Mouse (Mus musculus): Measurements from ENCODE around the gene A530032D15Rik.
"Not testable (repeated sequence)": the region's sequence is repeated elsewhere in the genome, so short reads cannot be mapped to it uniquely, and the experiment has no call there.

The A530032D15Rik gene

DNA sequence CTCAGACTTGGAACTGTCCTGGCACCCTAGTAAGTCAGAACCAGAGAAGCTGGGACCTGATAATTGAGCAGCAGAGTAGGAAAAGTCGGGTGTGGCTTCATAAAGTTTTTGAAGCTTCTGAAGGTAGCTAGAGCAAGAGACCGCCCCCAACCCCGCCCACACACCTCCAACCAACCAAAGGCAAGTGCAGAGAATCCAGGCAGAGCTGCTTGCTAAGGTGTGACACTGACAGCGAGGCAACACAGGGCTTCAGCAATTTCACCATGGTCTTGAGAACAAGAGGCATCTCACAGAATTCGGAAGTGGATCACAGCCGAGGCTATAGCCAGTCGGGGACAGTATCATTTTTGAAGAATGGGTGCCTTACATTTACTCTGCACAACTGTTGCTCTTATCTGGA, at the start of gene A530032D15Rik:
TSS of gene A530032D15Rik (minus strand) at position 101 of the 400 bp plus-strand sequence.
- not testable (repeated sequence) for DNase-seq (ENCODE audit: low spot score in 2 of 2)

DNA sequence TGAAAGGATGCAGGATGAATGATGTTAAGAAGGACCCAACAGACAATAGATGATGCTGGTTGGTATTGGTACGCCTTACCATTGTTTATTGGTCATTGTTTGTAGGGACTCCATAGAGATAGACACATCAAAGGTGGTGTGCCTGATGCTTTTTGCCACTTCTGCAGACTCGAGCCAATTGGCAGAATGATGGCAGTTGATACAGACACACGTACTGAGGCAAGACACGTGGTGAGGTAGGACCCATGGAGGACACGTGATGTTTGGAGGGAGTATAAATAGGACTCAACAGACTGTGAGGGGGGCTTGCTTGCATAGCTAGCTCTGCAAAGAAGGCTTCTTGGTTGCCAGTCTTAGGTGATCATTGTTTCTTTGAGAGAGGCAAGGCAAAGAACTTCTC, 45.5 kb upstream of the A530032D15Rik start:
- DNase-seq (ENCODE audit: low spot score in 2 of 2), result not testable (repeated sequence)

DNA sequence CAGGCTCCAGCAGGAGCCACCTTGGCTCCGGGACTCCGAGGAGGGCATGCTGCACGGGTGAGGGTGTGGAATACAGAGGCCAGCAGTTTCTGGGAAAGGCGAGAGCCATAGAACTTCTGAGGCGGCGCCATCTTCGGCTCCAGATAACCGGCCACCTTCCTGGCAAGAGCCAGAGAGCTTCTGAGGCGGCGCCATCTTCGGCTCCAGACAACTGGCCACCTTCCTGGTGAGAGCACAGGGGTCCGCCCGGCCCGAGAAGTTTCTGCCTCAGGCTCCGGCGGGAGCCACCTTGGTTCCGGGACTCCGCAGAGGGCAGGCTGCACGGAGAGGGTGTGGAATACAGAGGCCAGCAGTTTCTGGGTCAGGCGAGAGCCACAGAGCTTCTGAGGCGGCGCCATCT, 24.0 kb upstream of the A530032D15Rik start:
- DNase-seq (ENCODE audit: low spot score in 2 of 2), result not testable (repeated sequence)

DNA sequence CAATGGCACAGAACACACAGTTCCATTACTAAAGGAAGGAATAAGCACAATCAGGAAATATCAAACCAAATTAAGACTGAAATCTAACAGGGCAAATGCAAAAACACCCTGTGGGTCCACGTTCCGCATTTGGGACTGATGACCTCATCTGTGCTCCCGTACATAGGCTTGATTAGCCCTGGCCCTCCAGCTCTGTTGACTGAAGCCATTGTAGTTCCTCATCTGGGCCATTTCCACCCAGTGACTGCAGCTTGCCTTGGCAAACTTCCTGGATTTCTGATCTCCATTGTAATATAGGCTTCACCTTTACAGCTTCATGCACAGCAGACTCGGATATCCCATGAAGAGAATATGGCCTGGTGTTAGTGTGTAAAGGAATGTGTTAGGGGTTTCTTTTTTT, 12.2 kb upstream of the A530032D15Rik start:
- DNase-seq (ENCODE audit: low spot score in 2 of 2), result not testable (repeated sequence)

DNA sequence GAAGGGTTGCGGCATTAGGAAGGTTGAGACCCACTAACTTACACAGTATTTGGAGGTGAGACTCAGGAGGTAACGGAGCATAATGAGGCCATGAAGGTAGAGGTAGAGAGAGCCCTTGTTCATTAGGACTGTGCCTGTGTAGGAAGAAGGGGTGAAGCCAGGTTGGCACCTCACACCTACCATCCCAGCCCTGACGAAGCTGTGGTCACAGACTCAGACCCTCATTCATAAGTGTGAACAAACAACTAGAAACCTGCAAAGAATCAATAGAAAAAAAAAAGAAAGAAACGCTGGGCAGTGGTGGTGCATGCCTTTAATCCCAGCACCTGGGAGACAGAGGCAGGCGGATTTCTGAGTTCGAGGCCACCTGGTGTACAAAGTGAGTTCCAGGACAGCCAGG, 8.7 kb upstream of the A530032D15Rik start:
- DNase-seq (ENCODE audit: low spot score in 2 of 2), result not testable (repeated sequence)

DNA sequence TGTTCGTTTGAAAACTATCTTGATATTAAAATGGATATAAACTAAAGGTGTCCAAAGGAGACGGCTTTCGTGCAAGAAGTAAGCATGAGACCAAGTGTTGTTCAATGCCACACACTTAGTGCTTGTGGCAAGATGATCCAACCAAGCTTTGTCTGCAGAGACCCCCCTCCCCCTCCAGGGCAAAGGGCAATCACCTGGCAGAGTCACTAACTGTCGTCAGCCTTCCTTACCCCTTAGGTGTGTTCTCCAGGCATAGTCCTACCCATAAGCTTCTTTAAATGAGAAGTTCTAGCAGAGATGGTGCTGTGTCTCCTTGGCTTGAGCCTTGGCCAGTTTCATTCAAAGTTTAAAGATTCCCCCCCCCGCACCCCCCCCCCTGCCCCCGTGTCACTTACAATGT, 7.9 kb upstream of the A530032D15Rik start:
- DNase-seq (ENCODE audit: low spot score in 2 of 2), result not testable (repeated sequence)

DNA sequence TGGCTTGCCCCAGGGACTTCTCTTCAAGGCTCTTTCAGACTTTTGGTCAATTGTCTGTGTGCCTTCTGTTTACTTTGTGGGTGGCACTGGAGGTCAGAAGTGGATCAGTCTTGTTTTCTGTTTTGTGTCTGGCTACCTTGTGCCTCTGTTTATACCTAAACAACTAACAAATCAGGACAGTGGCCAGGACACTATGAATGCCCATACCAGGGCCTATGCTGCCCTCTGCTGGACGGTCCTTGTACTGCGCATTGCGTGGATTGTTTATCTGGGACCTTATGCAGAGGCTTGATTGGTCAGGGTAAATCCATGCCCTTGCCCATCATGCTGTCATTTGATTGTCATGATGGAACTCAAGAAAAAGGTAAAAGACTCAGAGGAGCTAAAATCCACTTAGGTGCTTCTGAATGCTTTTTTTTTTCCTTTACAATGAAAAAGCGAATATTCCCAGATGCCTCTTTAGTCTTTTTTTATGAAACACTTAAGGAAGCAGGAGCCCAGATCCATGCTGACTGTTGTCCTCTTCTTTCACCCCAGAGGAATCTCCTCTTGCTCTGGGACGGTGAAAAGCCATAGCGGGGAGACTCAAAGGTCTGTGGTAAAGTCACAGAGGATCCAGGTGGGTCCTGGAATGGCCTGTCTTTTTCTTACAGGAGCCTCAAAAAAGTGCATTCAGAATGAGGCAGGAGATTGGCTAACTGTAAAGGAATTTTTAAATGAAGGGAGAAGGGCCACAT, 5.2 kb upstream of the A530032D15Rik start:
- peak in 1 of 2 experiments; percentile 36 for DNase-seq (ENCODE audit: low spot score in 2 of 2)

DNA sequence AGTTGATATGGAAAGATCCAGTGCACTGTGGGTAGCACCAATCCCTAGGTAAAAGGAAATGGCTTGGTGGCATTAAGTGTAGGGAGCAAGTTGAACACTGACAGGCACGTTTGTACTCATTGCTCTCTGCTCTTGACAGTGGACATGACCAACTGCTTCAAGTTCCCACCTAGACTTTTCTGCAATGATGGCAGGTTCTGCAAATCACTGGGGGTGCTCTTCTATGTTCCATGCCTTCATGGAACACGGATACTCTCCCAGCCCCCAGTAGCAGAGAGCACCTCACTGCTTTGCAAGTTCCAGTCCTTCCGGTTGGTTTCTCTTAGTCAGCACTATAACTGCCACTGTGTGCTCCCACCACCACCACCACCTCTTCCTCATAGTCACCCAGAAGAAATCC, 4.4 kb upstream of the A530032D15Rik start:
- not testable (repeated sequence) for DNase-seq (ENCODE audit: low spot score in 2 of 2)

DNA sequence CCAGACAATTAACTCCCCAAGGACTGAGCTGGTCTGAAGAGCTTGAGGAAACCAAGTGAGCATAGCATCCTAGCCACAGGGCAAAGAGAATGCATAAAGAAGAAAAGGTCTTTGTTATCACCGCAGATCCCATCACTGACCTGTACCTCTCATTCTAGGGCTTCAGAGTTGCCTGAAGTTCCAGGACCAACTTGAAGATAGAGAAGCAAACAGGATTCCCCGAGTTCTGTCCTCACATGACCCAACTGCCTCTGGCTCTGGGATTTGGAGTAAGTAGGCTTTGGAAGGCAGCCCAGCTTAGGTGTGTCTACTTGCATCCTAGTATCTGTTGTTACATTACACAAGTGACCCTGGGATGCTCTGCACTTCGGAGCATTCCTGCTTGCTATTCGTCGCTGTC, 3.2 kb upstream of the A530032D15Rik start:
- DNase-seq (ENCODE audit: low spot score in 2 of 2), result not testable (repeated sequence)

DNA sequence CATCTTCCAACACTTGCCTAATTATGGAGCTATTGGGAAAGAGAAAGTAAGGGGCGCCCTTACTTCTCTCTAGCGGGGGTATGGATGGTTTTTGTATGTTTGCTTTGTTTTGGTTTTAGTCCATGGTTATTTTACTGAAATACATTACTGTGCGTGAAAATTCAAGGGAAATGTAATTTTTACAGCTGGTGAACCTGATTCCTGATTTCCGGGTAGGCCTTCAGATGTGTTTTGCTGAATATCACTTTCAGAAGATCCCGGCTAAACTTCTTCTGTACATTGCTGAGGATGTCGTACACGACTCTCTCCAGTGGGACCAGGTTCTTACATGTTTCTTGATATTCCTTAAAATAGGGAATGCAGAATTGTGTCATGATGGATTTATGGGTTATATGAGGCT, 2.6 kb upstream of the A530032D15Rik start:
- not testable (repeated sequence) for DNase-seq (ENCODE audit: low spot score in 2 of 2)

DNA sequence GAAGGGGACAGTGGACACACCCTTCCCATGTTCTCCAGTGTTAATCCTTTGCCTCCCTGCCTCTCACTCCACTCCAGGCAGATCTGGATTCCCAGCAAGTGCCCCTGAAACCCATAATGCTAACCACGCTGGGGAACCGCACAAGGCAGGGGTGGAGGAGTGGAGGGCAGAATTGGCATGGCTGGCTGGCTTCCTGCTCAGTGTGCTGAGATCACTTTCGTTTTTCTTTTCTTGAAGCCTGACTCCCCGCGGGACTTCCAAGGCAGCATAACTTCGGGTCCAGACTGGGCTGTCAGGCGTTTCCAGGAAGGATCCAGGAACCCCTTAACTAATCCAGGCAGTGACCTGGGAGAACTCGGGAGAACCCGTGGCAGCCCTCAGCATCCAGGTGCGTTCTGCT, 1.9 kb upstream of the A530032D15Rik start:
- DNase-seq (ENCODE audit: low spot score in 2 of 2), result not testable (repeated sequence)

DNA sequence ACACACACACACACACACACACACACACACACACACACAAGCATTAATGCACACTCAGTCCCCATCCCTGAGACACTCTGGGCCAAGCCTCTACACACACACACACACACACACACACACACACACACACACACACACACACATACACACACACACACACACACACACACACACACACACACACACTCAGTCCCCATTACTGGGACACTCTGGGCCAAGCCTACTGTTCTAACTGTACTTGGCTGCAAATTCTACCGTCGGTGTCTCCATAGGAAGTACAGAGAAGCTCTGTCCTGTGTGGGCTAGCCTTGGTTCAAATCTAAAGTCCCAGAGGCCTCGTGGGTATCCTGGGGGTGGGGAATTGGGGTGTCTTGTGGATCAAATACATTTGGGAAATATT, 1.2 kb upstream of the A530032D15Rik start:
- not testable (repeated sequence) for DNase-seq (ENCODE audit: low spot score in 2 of 2)

DNA sequence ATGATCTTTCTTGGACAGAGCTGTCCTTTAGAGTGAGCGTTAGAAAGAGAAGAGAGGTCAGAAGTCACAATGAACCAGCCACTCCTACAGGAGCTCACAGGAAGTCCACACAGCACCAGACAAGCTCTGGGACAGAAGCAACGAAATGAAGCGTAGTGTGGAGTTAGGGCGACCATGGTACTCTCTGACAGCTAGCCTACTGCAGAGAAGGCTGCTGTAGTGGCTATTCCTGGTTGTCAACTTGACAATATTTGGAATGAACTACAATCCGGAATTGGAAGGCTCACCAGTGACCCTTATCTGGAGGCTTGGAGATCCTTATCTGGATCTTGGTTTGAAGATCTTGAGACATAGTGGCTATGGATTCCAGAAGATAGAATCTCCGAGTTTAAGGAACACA, 3.6 kb downstream of the A530032D15Rik start:
- not testable (repeated sequence) for DNase-seq (ENCODE audit: low spot score in 2 of 2)

DNA sequence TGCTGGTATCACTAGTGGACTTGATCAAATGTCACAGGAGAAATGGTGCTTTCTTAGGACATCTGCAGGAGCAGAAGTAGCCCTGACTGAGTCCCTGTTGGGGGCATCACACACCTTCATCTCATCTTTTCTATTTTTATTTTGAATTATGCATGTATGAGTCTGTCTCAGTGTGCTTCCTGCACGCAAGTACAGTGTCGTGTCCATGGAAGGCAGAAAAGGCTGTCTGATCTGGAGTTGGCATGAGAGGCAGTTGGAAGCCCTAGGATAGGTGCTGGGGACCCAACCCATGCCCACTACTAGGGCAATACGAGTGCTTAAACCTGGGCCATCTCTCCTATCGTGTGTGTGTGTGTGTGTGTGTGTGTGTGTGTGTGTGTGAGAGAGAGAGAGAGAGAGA, 4.3 kb downstream of the A530032D15Rik start:
- not testable (repeated sequence) for DNase-seq (ENCODE audit: low spot score in 2 of 2)

DNA sequence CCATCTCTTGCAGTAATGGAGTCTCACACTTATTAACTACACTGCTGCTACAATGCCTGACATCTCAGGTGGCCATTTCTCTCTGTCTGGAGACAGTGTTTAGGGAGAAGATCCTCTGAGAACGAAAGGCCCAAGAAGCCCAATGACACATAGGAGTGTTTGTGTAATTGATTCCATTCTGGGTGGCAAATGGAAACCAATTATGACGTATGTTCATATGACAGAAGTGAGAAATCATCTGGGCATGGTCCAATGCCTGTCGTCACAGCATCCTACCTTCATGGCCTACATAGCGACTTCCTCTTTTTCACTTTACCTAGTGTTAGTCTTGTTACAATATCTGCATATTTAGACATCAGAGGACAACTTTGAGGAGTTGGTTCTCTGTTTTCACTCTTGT, 7.9 kb downstream of the A530032D15Rik start:
- not testable (repeated sequence) for DNase-seq (ENCODE audit: low spot score in 2 of 2)

DNA sequence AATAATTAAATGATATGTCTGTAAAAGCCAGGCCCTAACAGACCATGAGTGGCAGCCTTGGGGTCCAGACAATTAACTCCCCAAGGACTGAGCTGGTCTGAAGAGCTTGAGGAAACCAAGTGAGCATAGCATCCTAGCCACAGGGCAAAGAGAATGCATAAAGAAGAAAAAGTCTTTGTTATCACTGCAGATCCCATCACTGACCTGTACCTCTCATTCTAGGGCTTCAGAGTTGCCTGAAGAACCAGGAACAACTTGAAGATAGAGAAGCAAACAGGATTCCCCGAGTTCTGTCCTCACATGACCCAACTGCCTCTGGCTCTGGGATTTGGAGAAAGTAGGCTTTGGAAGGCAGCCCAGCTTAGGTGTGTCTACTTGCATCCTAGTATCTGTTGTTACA, 9.8 kb downstream of the A530032D15Rik start, which contains the start of gene Gm10553:
TSS of gene Gm10553 (plus strand) at position 301 of the 400 bp plus-strand sequence.
- DNase-seq (ENCODE audit: low spot score in 2 of 2), result not testable (repeated sequence)

DNA sequence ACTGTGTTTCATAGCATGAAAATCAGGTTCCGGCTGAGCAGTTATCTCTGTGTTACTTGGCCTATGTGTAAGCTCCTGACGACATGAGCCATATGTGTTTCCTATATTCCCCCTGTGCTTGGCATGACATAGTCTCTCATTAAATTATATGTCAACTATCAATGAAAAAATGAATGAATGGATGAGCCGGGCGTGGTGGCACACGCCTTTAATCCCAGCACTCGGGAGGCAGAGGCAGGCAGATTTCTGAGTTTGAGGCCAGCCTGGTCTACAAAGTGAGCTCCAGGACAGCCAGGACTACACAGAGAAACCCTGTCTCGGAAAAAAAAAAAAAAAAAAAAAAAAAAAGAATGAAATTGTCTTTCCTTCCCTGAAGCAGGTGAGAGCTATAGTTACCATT, 10.6 kb downstream of the A530032D15Rik start:
- DNase-seq (ENCODE audit: low spot score in 2 of 2), result not testable (repeated sequence)

DNA sequence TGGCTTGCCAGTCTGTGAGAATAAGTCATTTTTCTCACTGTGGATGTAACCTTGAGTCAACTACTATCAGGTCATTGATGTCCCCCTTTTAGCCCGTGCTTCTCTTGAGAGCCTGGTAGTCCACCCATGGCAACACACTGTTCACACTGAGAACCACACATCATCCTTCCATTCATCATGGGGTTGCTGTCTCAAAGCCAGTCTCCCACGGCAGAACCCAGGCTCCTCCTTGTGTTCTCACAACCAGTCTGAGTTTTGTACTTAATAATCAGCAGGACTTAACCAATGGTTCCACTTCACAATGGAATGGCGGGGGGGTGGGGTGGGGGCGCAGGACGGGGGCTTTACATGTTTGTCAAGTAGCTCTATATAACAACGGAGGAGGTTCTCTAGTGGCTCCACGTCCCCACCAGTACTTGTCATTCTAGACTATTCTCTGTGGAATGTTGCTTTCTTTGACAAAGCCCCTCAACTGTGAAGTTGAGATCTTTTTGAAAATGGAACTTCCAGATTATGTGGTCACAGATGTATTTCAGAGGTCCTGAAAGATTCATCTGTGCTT, 16.6 kb downstream of the A530032D15Rik start:
- not testable (repeated sequence) for DNase-seq (ENCODE audit: low spot score in 2 of 2)

DNA sequence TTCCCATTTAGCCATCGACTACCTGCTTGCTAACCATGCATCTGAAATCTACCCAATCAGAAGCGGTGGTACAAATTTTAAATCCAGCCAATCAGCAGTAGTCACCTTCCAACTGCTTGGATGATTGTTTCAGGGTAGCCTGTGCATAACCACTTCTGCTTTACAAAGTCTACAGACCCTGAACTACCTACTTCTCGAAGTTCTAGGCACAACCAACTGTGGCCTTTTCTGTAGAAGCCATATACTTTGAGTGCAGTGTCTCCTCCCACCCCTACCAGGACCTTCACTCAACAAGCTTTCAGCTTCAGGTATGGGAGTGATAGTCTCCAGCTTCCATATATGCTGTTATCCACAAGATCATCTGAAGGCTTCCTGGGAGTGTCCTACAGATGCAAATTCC, 17.5 kb downstream of the A530032D15Rik start:
- not testable (repeated sequence) for DNase-seq (ENCODE audit: low spot score in 2 of 2)

DNA sequence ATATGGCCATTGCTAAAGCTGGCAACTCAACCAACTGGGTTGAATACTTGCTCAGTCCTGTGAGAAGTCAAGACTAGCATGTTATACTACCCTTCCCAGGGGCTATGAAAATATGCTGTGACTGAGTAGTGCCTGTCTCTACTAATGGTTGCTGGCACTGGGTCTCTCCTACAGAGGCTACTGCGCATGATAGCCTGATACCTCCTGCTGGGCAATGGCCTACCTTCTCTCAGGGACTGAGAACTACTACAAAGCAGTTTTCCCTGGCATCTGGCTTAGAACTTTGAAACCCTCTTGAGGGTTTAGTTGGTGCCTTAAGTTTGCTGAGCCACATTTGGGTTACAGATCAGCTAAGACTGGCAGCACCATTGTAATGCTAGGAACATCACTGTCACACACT, 23.4 kb downstream of the A530032D15Rik start:
- DNase-seq (ENCODE audit: low spot score in 2 of 2), result not testable (repeated sequence)

DNA sequence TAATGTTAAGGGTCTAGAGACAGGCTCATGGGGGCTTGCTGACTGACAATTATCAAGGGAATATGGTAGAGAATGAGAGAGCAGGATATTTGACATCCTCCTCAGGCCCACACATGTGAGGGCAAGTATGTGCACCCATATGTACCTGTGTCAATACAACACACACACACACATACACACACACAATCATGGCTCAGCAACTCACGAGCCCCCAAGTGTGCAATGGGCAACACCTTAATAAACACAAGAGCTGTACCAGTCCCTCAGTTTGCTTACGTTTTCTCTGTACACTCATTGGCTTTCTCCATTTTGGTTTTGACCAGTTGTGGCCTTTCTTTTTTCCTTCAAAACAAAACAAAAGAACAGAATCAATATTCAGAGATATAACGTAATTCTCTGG, 24.9 kb downstream of the A530032D15Rik start:
- DNase-seq (ENCODE audit: low spot score in 2 of 2), result not testable (repeated sequence)

DNA sequence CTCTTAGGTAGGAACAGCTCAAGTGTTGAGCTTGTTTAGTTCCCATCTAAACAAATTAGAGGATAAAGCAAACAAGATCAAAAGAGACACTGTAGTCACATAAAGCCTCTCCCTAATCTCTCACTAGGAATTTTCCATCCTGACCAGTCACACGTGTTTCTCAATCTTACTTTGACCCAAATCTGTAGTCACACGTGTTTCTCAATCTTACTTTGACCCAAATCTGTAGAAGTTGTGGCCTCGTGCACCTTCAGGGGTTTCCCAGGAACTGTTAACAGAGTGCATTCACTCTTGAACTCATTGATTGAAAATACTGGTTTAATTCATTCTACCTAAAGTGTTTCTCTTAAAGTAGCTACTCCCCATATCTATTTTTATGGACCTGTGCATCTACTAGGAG, 36.6 kb downstream of the A530032D15Rik start:
- not testable (repeated sequence) for DNase-seq (ENCODE audit: low spot score in 2 of 2)

DNA sequence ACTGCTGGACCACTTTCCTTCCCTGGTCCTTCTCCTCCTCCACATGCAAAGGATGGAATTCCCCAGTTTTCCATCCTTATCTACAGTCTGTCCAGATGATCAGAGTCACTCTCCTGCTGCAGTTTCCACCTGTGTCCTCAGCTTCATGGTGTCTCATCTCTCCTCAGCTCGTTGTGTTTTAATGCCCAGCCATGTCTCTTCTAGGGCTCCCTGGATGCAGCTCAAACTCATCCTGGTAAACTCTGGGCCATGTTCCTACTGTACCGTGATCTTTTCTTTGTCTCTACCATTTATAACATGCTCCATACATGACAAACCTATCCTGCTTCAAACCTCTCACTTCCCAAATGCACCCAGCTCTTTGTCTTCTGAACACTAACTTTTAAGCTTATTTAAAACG, 38.0 kb downstream of the A530032D15Rik start:
- not testable (repeated sequence) for DNase-seq (ENCODE audit: low spot score in 2 of 2)
